In the genomic region with DNA sequence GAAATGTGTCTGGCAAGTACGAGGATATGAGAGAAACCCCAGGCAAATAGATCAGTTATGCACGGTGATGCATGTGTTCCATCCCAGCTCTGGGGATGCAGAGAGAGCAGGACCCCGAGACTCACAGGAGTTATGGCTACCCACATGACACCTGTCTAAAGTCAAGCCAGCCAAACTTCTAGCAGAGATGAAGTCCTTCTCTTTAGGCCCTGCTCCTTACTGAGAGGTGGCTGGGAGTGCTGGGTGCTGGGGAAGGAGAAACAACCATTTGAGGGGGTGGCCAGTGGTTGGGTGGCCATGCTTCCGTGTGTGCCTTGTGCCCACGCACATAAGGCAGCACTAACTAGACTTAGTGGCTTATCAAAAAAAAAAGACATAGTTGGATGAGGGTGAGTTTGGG, we compare ENCODE assay signal across 23 mouse cellular contexts. TPM values are rescaled to one million over a fixed set of nuclear protein-coding genes. Genes with fewer than 3 reads are reported as not detected.
DNase-seq lines count a peak whose midpoint lies in the region; TF ChIP-seq lines count a peak whose summit lies in the region.
"Had no signal": no experiment of that assay in that cellular context is flagged by ENCODE, and none has a peak within 500 bp of the region (broad histone marks: within the 10 kb centered on the region; RNA-seq: fewer than 3 reads in every experiment).

No protein-coding gene starts in this region.

- TF ChIP-seq RAD21 in CH12.LX (IDR thresholded peaks at IDR 0.05; ENCODE audit: low read depth, low read length), result no peak

- no peaks in the 10 kb centered on the region for H3K36me3 ChIP-seq in spleen, adult 2 months (ENCODE audit: control insufficient read depth, insufficient read depth, low read length)
- no peaks in the 10 kb centered on the region for H3K36me3 ChIP-seq in CH12.LX (replicated peaks in 1 of 2; ENCODE audit: control insufficient read depth in 1 of 2, insufficient read depth in 1 of 2, low read length in 1 of 2)
- H3K36me3 ChIP-seq: embryonic facial prominence, embryonic 13.5 days; embryonic facial prominence, embryonic 15.5 days; forebrain, embryonic 10.5 days; forebrain, embryonic 12.5 days had no signal

- H3K4me3 ChIP-seq in spleen, adult 2 months (ENCODE audit: extremely low read depth, insufficient read depth, insufficient read length), result no peak overlapping the region
- peak overlapping the region in 1 of 3 experiments; percentile 7 for H3K4me3 ChIP-seq in CH12.LX (replicated peaks in 1 of 3; ENCODE audit: low read depth in 2 of 3, low read length in 2 of 3, poor library complexity in 1 of 3)
- H3K4me3 ChIP-seq: embryonic facial prominence, embryonic 13.5 days; embryonic facial prominence, embryonic 15.5 days; erythroblast, embryonic 14.5 days; forebrain, embryonic 10.5 days; forebrain, embryonic 12.5 days had no signal

- H3K4me1 ChIP-seq in spleen, adult 2 months (ENCODE audit: control insufficient read depth, insufficient read depth, insufficient read length), result peaks cover 19% of the 10 kb centered on the region
- H3K4me1 ChIP-seq in CH12.LX (ENCODE audit: control insufficient read depth in 1 of 2, insufficient read depth in 2 of 2), result peaks cover 25 to 50% of the 10 kb centered on the region in 2 experiments
- H3K4me1 ChIP-seq: embryonic facial prominence, embryonic 13.5 days; embryonic facial prominence, embryonic 15.5 days; forebrain, embryonic 10.5 days; forebrain, embryonic 12.5 days had no signal

- no peaks in the 10 kb centered on the region for H3K9me3 ChIP-seq in CH12.LX (replicated peaks; ENCODE audit: low read length)
- H3K9me3 ChIP-seq: embryonic facial prominence, embryonic 13.5 days; embryonic facial prominence, embryonic 15.5 days; forebrain, embryonic 10.5 days; forebrain, embryonic 12.5 days had no signal

- H3K9ac ChIP-seq in CH12.LX (ENCODE audit: insufficient read depth, low read depth), result no peak overlapping the region
- H3K9ac ChIP-seq: embryonic facial prominence, embryonic 13.5 days; embryonic facial prominence, embryonic 15.5 days; forebrain, embryonic 12.5 days had no signal

- intact Hi-C loops in heart, postnatal 36 days (cut with DNase I), result no loop called here

- 72% methylated on average over 5 of the region's 5 CpGs for WGBS in spleen, adult 2 months

- in situ Hi-C loops in CH12.LX (cut with MboI; ENCODE audit: low pct_ligation_motif_present, low pct_unique_long_range_greater_than_20kb, low sequenced_read_pairs), result no loop called here

- TF ChIP-seq EP300 in CH12.LX (IDR thresholded peaks at IDR 0.05; ENCODE audit: low read length), result no peak

- H3K27ac ChIP-seq in spleen, adult 2 months (ENCODE audit: insufficient read depth, low read length), result peak overlapping the region; percentile 54; the same call in 1 of the 2 replicates
- H3K27ac ChIP-seq in CH12.LX (ENCODE audit: insufficient read depth, low read depth), result peak overlapping the region; percentile 62; the same call in 1 of the 2 replicates
- H3K27ac ChIP-seq: embryonic facial prominence, embryonic 13.5 days; embryonic facial prominence, embryonic 15.5 days; forebrain, embryonic 10.5 days; forebrain, embryonic 12.5 days had no signal

- TF ChIP-seq CTCF in spleen, adult 2 months (IDR thresholded peaks at IDR 0.05; ENCODE audit: extremely low read depth, insufficient read depth, insufficient read length, insufficient replicate concordance), result no peak
- TF ChIP-seq CTCF in CH12.LX (conservative IDR thresholded peaks at IDR 0.05 in 1 of 2, IDR thresholded peaks at IDR 0.05 in 1 of 2; ENCODE audit: low read depth in 2 of 2, low read length in 2 of 2), result no peak

- peak; percentile 76 for DNase-seq in heart, adult 11 months
- no peak for DNase-seq in heart, postnatal 36 days
- no peak for DNase-seq in spleen, adult 2 months (ENCODE audit: low read depth in 1 of 2, low spot score in 2 of 2)
- no peak for DNase-seq in spleen, postnatal 10 days (ENCODE audit: low spot score in 2 of 2)
- DNase-seq in CH12.LX (ENCODE audit: extremely low read depth), result no peak
- no peak for DNase-seq in urinary bladder, adult 18-20 months (ENCODE audit: low spot score in 2 of 2)
- DNase-seq: adrenal gland, adult 2 months; adrenal gland, postnatal 10 days; adrenal gland, postnatal 25 days; B cell, adult 2 months; cerebellum, adult 11 months; cerebellum, adult 18-20 months; cerebellum, adult 8-10 months; cerebellum, adult 9-11 months; cerebellum, postnatal 14 days; cerebellum, postnatal 36 days; embryo, embryonic 11 days had no signal

- dilution Hi-C loops in CH12.LX (cut with MboI; ENCODE audit: extremely low pct_ligation_motif_present, extremely low pct_unique_long_range_greater_than_20kb, low sequenced_read_pairs), result no loop called here

- no peaks in the 10 kb centered on the region for H3K79me2 ChIP-seq in CH12.LX (replicated peaks; ENCODE audit: control insufficient read depth, extremely low read depth, insufficient read depth, poor library complexity, severe bottlenecking)

- TF ChIP-seq POLR2A in spleen, adult 2 months (IDR thresholded peaks at IDR 0.05; ENCODE audit: low read depth, low read length), result no peak
- no peak for TF ChIP-seq POLR2A in CH12.LX (IDR thresholded peaks at IDR 0.05; ENCODE audit: low read depth, low read length)

- no peaks in the 10 kb centered on the region for H3K27me3 ChIP-seq in spleen, adult 2 months (ENCODE audit: control insufficient read depth, insufficient read depth, low read length)
- H3K27me3 ChIP-seq in CH12.LX (replicated peaks), result no peaks in the 10 kb centered on the region
- H3K27me3 ChIP-seq: embryonic facial prominence, embryonic 13.5 days; embryonic facial prominence, embryonic 15.5 days; forebrain, embryonic 12.5 days had no signal

- no peak overlapping the region for H3K4me2 ChIP-seq in CH12.LX (ENCODE audit: insufficient read depth, low read depth, poor library complexity, severe bottlenecking)
- H3K4me2 ChIP-seq: embryonic facial prominence, embryonic 13.5 days; embryonic facial prominence, embryonic 15.5 days; forebrain, embryonic 12.5 days had no signal

TF ChIP-seq in CH12.LX, 34 proteins besides CTCF, POLR2A, EP300 and RAD21:
- TF ChIP-seq JUN (IDR thresholded peaks at IDR 0.05; ENCODE audit: insufficient read depth, low read depth, low read length), result no peak
- no peak for TF ChIP-seq GABPA (IDR thresholded peaks at IDR 0.05; ENCODE audit: insufficient replicate concordance, low read depth, low read length)
- TF ChIP-seq RCOR1 (conservative IDR thresholded peaks at IDR 0.05; ENCODE audit: low read depth, low read length), result no peak
- TF ChIP-seq USF1 (IDR thresholded peaks at IDR 0.05; ENCODE audit: low read depth, low read length), result no peak
- TF ChIP-seq ELF1 (IDR thresholded peaks at IDR 0.05; ENCODE audit: low read depth, low read length), result no peak
- no peak for TF ChIP-seq USF2 (conservative IDR thresholded peaks at IDR 0.05; ENCODE audit: low read depth, low read length)
- no peak for TF ChIP-seq NRF1 (IDR thresholded peaks at IDR 0.05; ENCODE audit: low read depth, low read length)
- TF ChIP-seq HCFC1 (IDR thresholded peaks at IDR 0.05; ENCODE audit: low read depth, low read length), result no peak
- no peak for TF ChIP-seq ZKSCAN1 (IDR thresholded peaks at IDR 0.05; ENCODE audit: borderline replicate concordance, low read depth, low read length)
- no peak for TF ChIP-seq CHD2 (IDR thresholded peaks at IDR 0.05; ENCODE audit: low read length)
- no peak for TF ChIP-seq MAFK (IDR thresholded peaks at IDR 0.05; ENCODE audit: insufficient replicate concordance, low read length)
- no peak for TF ChIP-seq PAX5 (IDR thresholded peaks at IDR 0.05; ENCODE audit: low read length)
- no peak for TF ChIP-seq IRF4 (IDR thresholded peaks at IDR 0.05; ENCODE audit: low read depth, low read length)
- no peak for TF ChIP-seq E2F4 (IDR thresholded peaks at IDR 0.05; ENCODE audit: insufficient replicate concordance, low read depth, low read length)
- no peak for TF ChIP-seq UBTF (IDR thresholded peaks at IDR 0.05; ENCODE audit: low read depth, low read length)
- TF ChIP-seq ZNF384 (IDR thresholded peaks at IDR 0.05; ENCODE audit: low read depth, low read length), result no peak
TF ChIP-seq in CH12.LX: peak in this region for 0.

RNA-seq across cellular contexts. Expression of gene Adgre1, which starts 8.3 kb away (rescaled TPM):
- 10 to 100 TPM in 1 of 2 experiments, 1 to 10 TPM in 1; 7.1 to 14.5 TPM for total RNA-seq in heart, postnatal 36 days (2021)
- 26.8 and 38.4 TPM in 2 replicates for polyA plus RNA-seq in spleen, adult 2 months (2012; rRNA removed)
- 21.7 and 33.6 TPM in 2 replicates for total RNA-seq in CH12.LX (2012; rRNA removed)
- total RNA-seq in CH12.LX (2014; rRNA removed), result 9.4 and 10.3 TPM in 2 replicates
- 1.8 and 2.8 TPM in 2 replicates for polyA plus RNA-seq in CH12.LX (2012; ENCODE audit: insufficient read length, low read depth)
- total RNA-seq: MEL had no signal
